Mouse (Mus musculus): ENCODE results near the gene Sla2. TPM values are rescaled to one million over a fixed set of nuclear protein-coding genes. Genes with fewer than 3 reads are reported as not detected.

Gene Sla2
- polyA plus RNA-seq, 1 experiment from 2014 or later, result 0.40 TPM

DNA sequence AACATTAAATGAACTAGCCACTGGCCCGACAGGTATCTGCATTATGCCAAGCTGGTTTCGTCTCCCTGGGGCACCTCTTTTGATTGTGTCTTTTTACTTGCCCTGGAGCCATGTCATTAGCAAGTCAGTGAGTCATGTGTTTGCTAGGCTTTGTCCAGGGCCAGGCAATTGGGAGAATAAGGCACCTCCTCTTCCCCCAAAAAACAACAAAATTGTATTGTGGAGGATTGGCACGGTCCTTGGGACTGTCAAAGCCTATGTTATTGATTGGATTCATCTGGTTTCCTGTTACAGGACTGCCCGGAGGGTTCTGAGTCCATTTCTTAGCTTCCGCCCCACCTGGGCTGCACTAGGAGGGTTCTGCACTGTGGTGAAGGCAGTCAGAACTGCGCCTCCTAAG is 39.3 kb downstream of the Sla2 start:
- Histone ChIP-seq H3K27ac (ENCODE audit: low read depth, low read length) (no peak overlapping the region), H3K9me3 (ENCODE audit: control insufficient read depth) (no peaks in the 10 kb centered on the region), H3K27me3 (replicated peaks; ENCODE audit: control insufficient read depth, insufficient read depth, low read length) (no peaks in the 10 kb centered on the region), H3K9ac (ENCODE audit: low read depth, low read length) (no peak overlapping the region), H3K36me3 (ENCODE audit: control insufficient read depth, insufficient read depth) (peaks cover 16% of the 10 kb centered on the region), H3K4me1 (replicated peaks; ENCODE audit: control insufficient read depth, insufficient read depth, low read length) (no peaks in the 10 kb centered on the region), H3K4me3 (ENCODE audit: low read depth, low read length) (no peak overlapping the region), H3K4me2 (replicated peaks; ENCODE audit: low read depth) (no peak overlapping the region)
- ATAC-seq, result no peak
- TF ChIP-seq CTCF (IDR thresholded peaks at IDR 0.05; ENCODE audit: low read depth), result no peak
- 77% methylated on average over 6 of the region's 6 CpGs for WGBS

DNA sequence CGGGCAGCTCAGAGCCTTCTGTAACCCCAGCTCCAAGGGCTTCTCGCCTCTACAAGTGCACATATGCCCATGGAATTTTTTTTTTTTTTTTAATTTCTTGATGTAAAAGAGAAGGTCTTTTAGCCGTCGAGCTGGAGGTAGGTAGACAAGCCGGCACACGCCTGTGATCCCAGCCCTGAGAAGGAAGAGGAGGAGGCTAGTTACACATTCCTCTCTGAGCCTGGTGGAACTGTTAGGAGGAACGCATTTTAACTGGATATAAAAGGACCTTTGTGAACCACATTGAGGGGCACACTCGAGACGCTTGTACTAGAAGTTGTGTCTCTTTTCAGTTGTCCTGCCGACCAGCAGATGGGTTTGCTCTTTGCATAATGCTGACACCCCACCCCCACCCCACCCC is 42.3 kb downstream of the Sla2 start:
- TF ChIP-seq CTCF (IDR thresholded peaks at IDR 0.05; ENCODE audit: low read depth), result no peak
- no peak overlapping the region for H3K4me3 ChIP-seq (ENCODE audit: low read depth, low read length)
- no peak overlapping the region for H3K27ac ChIP-seq (ENCODE audit: low read depth, low read length)
- 59% methylated on average over 10 of the region's 10 CpGs for WGBS
- no peaks in the 10 kb centered on the region for H3K27me3 ChIP-seq (replicated peaks; ENCODE audit: control insufficient read depth, insufficient read depth, low read length)
- 0 out of 2 replicates have a peak, but pooled peaks cover 4% of the 10 kb centered on the region for H3K4me1 ChIP-seq (replicated peaks; ENCODE audit: control insufficient read depth, insufficient read depth, low read length)
- peaks cover 5% of the 10 kb centered on the region for H3K36me3 ChIP-seq (ENCODE audit: control insufficient read depth, insufficient read depth)
- no peak overlapping the region for H3K9ac ChIP-seq (ENCODE audit: low read depth, low read length)
- no peaks in the 10 kb centered on the region for H3K9me3 ChIP-seq (ENCODE audit: control insufficient read depth)
- no peak for ATAC-seq
- H3K4me2 ChIP-seq (replicated peaks; ENCODE audit: low read depth), result no peak overlapping the region

DNA sequence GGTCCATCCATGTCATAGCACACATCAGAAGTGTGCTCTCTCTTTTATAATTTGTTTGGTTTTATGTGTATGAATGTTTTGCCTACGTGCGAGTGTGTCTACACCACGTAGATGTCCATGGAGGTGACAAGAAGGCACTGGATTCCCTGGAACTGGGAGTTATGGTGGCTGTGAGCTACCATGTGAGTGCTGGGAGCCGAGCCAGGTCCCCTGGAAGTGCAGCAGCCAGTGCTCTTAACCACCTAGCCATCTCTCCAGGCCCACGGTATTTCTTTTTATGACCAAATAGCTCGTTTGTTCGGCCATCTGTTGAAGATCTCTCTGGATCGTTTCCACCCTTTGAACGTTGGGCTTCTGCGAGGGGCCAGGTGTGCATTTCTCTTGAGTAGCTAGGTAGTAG is 43.7 kb downstream of the Sla2 start:
- TF ChIP-seq CTCF (IDR thresholded peaks at IDR 0.05; ENCODE audit: low read depth), result no peak
- no peak for ATAC-seq
- Histone ChIP-seq H3K4me2 (replicated peaks; ENCODE audit: low read depth) (no peak overlapping the region), H3K4me3 (ENCODE audit: low read depth, low read length) (no peak overlapping the region), H3K27ac (ENCODE audit: low read depth, low read length) (no peak overlapping the region), H3K9me3 (ENCODE audit: control insufficient read depth) (no peaks in the 10 kb centered on the region), H3K36me3 (ENCODE audit: control insufficient read depth, insufficient read depth) (peaks cover 5% of the 10 kb centered on the region), H3K9ac (ENCODE audit: low read depth, low read length) (no peak overlapping the region), H3K4me1 (replicated peaks; ENCODE audit: control insufficient read depth, insufficient read depth, low read length) (0 out of 2 replicates have a peak, but pooled peaks cover 4% of the 10 kb centered on the region), H3K27me3 (replicated peaks; ENCODE audit: control insufficient read depth, insufficient read depth, low read length) (no peaks in the 10 kb centered on the region)
- 54% methylated on average over 10 of the region's 10 CpGs for WGBS

DNA sequence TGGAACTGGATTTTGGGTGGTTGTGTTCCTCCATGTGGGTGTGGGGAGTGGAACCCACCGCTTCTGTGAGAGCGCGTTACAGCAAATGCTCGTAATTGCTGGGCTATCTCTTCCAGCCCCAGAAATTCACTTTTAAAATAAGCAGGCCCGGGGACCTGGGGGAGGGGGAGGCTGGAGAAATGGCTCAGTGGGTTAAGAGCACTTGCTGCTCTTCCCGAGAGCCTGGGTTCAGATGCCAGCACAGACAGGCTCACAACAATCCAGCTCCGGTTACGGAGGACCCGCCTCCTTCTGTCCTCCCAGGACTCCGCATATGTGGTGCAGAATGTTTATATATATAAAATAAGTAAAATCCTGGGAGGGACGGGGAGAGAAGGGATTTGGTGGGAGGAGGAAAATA is 44.3 kb downstream of the Sla2 start:
- H3K9ac ChIP-seq (ENCODE audit: low read depth, low read length), result no peak overlapping the region
- ATAC-seq, result no peak
- H3K9me3 ChIP-seq (ENCODE audit: control insufficient read depth), result no peaks in the 10 kb centered on the region
- H3K27ac ChIP-seq (ENCODE audit: low read depth, low read length), result no peak overlapping the region
- H3K4me1 ChIP-seq (replicated peaks; ENCODE audit: control insufficient read depth, insufficient read depth, low read length), result peaks cover 4% of the 10 kb centered on the region; the same call in 1 of the 2 replicates
- H3K36me3 ChIP-seq (ENCODE audit: control insufficient read depth, insufficient read depth), result peaks cover 5% of the 10 kb centered on the region
- peak overlapping the region; percentile 98; the same call in 1 of the 2 replicates for H3K4me2 ChIP-seq (replicated peaks; ENCODE audit: low read depth)
- 0 out of 2 replicates have a peak overlapping the region, but pooled peaks have one; percentile 79 for H3K4me3 ChIP-seq (ENCODE audit: low read depth, low read length)
- no peaks in the 10 kb centered on the region for H3K27me3 ChIP-seq (replicated peaks; ENCODE audit: control insufficient read depth, insufficient read depth, low read length)
- WGBS, result 44% methylated on average over 11 of the region's 11 CpGs
- TF ChIP-seq CTCF (IDR thresholded peaks at IDR 0.05; ENCODE audit: low read depth), result no peak

DNA sequence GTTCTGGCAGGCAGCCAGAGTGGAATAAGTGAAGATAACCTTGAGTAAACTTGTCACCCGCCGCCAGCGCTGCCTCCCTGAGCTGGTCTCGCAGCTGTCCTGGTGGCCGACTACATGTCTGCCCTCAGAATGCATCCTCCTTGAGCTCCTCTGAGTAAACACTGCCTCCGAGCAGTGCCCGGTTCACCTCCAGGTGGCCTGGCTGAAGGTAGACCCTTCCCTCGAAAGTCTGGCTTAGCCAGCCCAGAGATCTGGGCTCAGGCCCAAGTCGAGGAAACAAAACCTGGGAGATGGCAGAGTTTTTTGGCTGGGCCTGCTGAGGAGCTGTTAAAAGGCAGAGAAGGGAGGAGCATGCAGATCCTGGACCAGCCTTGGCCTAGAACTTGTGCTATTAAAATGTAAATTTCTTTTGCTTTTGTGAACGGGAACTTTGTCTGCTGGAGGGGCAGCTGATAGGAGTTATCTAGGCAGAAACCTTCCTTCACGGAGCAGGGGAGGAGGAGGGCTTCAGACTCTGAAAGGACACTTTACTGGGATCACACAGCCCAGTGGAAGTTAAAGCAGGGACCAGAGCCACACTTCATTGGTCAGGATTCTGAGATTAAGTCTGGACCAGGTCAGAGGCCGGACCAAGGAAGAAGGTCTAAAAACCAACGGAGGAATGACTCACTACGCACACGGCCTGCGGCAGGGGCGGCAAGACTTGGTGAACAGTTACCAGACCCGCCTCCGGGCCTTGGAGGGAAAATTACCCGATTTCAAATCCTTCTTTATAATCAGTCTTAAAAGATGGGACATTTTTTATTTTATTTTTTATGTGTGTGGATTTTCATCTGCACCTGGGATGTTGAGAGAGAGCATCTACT is 44.9 kb downstream of the Sla2 start:
- Histone ChIP-seq H3K4me1 (replicated peaks; ENCODE audit: control insufficient read depth, insufficient read depth, low read length) (peaks cover 4% of the 10 kb centered on the region; the same call in 1 of the 2 replicates), H3K4me2 (replicated peaks; ENCODE audit: low read depth) (peak overlapping the region; percentile 98), H3K4me3 (ENCODE audit: low read depth, low read length) (peak overlapping the region; percentile 79), H3K9me3 (ENCODE audit: control insufficient read depth) (no peaks in the 10 kb centered on the region), H3K36me3 (ENCODE audit: control insufficient read depth, insufficient read depth) (peaks cover 2% of the 10 kb centered on the region), H3K27me3 (replicated peaks; ENCODE audit: control insufficient read depth, insufficient read depth, low read length) (no peaks in the 10 kb centered on the region), H3K27ac (ENCODE audit: low read depth, low read length) (peak overlapping the region; percentile 1; the same call in 1 of the 2 replicates), H3K9ac (ENCODE audit: low read depth, low read length) (no peak overlapping the region)
- WGBS, result 9% methylated on average over 20 of the region's 20 CpGs
- TF ChIP-seq CTCF (IDR thresholded peaks at IDR 0.05; ENCODE audit: low read depth), result peak; percentile 18
- ATAC-seq, result no peak

DNA sequence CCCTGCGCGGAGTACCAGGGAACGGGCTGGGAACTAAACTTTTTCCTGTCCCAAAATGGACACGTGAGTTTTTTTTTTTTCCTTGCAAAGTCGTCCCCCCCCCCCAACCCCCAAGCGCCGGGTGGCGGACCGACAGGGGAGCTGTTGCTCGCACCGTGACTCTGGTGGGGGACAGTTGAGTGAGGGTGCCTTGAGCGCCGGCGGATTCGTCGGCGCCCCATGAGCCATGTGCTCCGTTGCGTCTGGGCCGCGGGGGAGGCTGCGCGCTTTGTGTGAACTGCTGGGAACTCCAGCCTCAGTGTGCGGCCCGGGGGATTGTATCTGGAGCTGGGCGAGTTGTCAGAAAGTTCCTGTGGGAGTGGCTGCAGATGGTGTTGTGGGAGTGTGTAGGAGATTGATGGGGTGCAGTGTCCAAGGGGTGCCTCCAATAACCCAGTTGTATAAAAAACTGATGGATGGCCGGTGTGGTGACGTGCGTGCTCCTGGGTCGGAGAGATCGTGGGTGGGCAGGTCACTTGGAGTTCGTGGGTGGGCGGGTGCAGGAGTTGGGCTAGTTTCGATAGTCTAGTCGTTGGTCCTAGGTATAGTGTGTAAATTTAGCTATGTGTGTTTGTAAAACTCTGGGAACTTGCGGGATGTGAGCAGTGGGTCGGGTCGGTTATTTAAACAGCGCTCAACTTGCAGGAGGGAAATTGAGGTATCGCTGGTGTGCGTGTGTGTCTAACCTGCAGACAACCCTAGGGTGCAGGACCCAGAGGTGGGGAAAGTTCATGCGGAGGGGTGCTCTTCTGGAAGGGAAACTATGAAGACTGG is 45.8 kb downstream of the Sla2 start:
- Histone ChIP-seq H3K9ac (ENCODE audit: low read depth, low read length) (peak overlapping the region; percentile 65), H3K36me3 (ENCODE audit: control insufficient read depth, insufficient read depth) (no peaks in the 10 kb centered on the region; the same call in 1 of the 2 replicates), H3K4me3 (ENCODE audit: low read depth, low read length) (peak overlapping the region; percentile 79), H3K4me2 (replicated peaks; ENCODE audit: low read depth) (peak overlapping the region; percentile 98), H3K4me1 (replicated peaks; ENCODE audit: control insufficient read depth, insufficient read depth, low read length) (peaks cover 4% of the 10 kb centered on the region; the same call in 1 of the 2 replicates), H3K9me3 (ENCODE audit: control insufficient read depth) (no peaks in the 10 kb centered on the region), H3K27ac (ENCODE audit: low read depth, low read length) (peak overlapping the region; percentile 83), H3K27me3 (replicated peaks; ENCODE audit: control insufficient read depth, insufficient read depth, low read length) (no peaks in the 10 kb centered on the region)
- ATAC-seq, result peak; percentile 33; the same call in 1 of the 2 replicates
- under 1% methylated on average over 41 of the region's 42 CpGs for WGBS
- peak; percentile 25; the same call in 1 of the 2 replicates for TF ChIP-seq CTCF (IDR thresholded peaks at IDR 0.05; ENCODE audit: low read depth)
